Mouse (Mus musculus): ENCODE data around the gene Mybpc1.
"Not testable (repeated sequence)": the region's sequence is repeated elsewhere in the genome, so short reads cannot be mapped to it uniquely, and the experiment has no call there.

The Mybpc1 gene

DNA sequence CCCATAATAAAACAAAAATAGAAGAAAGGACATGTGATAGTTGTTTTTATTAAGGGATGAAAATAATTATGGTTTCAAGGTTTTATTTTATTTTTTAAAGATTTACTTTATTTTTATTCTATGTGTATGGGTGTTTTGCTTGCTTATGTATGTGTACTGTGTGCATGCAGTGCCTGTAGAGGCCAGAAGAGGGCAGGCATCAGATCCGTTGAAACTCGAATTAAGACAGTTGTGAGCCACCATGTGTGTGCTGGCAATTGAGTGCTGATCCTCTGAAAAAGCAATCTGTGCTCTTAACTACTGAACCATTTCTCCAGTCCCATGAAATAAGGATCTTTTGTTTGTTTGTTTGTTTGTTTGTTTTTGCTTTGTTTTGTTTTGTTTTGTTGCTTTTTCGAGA, 54.7 kb downstream of the Mybpc1 start:
- in situ Hi-C loops (cut with MboI) = no loop called here

DNA sequence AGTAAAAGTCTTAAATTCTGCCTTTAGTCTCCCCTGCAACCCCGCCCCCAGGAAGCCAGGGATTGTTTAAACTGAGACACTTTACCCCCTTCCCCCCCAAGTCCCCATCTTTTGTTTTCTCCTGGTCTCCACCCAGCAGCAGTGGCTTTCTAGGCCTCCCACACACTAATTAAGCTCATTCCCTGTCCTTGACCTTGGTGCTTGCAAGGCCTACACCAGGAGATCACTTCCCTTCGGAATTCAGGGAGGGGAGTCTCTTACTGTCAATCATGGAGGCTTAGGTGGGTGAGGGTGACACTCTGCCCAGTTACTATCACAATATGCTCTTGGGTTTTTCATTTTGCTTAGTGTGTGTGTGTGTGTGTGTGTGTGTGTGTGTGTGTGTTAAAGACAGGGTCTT, 57.3 kb downstream of the Mybpc1 start:
- in situ Hi-C loops (cut with MboI) = no loop called here

DNA sequence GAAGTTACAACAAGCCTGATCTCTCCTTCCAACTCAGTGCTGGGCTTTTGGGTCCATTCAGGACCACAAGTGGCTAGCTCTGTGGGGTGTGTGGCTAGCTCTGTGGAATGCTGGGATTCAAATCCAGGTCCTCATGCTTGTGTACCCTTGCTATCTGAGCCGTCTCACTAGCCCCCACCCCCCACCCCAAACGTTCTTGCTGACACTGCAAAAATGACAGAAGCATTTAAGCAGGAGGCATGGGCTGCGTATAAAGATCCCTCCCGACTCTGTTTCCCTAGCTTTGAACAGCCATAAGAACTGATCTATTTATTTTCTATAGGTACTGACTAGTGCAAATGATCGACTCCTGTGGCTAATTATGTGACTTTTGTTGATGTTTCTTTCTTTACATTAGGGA, 74.3 kb downstream of the Mybpc1 start:
- in situ Hi-C loops (cut with MboI) = no loop called here

- in situ Hi-C loops (cut with MboI) = no loop called here
Measured at GRCm38 (mm10) chr10:88524016-88524415, 80.9 kb downstream of the Mybpc1 start.

GRCm38 (mm10) chr10:88523212-88523611, 81.7 kb downstream of the Mybpc1 start:
- in situ Hi-C loops (cut with MboI) = no loop called here

- in situ Hi-C loops (cut with MboI) = no loop called here
Measured at GRCm38 (mm10) chr10:88522795-88523194, 82.2 kb downstream of the Mybpc1 start.

- in situ Hi-C loops (cut with MboI) = not testable (repeated sequence)
Measured at GRCm38 (mm10) chr10:88515049-88515448, 89.9 kb downstream of the Mybpc1 start.

- in situ Hi-C loops (cut with MboI) = no loop called here
Measured at GRCm38 (mm10) chr10:88514495-88514894, 90.5 kb downstream of the Mybpc1 start.

GRCm38 (mm10) chr10:88513574-88514135, 91.3 kb downstream of the Mybpc1 start:
- in situ Hi-C loops (cut with MboI) = no loop called here

- in situ Hi-C loops (cut with MboI) = no loop called here
Measured at GRCm38 (mm10) chr10:88511355-88511754, 93.6 kb downstream of the Mybpc1 start.

GRCm38 (mm10) chr10:88510503-88511271, 94.3 kb downstream of the Mybpc1 start:
- in situ Hi-C loops (cut with MboI) = no loop called here

- in situ Hi-C loops (cut with MboI) = no loop called here
Measured at GRCm38 (mm10) chr10:88507691-88508143, 97.2 kb downstream of the Mybpc1 start.

- in situ Hi-C loops (cut with MboI) = no loop called here
Measured at GRCm38 (mm10) chr10:88505256-88505655, 99.7 kb downstream of the Mybpc1 start.

DNA sequence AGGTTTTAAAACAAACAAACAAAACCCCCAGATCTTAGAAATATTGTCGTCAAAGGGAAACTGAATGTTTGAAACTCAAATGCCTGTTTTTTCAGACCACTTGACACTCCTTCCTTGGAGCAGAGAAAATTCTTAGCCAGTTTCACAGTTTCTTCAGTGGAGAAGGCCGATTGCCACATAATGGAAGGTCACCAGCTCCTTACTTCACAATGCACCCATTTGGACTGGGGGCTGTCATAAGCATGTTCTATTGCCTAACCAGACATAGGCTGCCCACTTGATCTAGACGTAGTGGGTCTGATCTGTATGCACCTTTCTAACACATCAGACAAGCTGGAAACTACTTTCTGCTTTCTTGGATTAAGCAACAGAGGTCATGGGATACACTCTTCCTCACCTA, 100.5 kb downstream of the Mybpc1 start:
- in situ Hi-C loops (cut with MboI) = no loop called here

DNA sequence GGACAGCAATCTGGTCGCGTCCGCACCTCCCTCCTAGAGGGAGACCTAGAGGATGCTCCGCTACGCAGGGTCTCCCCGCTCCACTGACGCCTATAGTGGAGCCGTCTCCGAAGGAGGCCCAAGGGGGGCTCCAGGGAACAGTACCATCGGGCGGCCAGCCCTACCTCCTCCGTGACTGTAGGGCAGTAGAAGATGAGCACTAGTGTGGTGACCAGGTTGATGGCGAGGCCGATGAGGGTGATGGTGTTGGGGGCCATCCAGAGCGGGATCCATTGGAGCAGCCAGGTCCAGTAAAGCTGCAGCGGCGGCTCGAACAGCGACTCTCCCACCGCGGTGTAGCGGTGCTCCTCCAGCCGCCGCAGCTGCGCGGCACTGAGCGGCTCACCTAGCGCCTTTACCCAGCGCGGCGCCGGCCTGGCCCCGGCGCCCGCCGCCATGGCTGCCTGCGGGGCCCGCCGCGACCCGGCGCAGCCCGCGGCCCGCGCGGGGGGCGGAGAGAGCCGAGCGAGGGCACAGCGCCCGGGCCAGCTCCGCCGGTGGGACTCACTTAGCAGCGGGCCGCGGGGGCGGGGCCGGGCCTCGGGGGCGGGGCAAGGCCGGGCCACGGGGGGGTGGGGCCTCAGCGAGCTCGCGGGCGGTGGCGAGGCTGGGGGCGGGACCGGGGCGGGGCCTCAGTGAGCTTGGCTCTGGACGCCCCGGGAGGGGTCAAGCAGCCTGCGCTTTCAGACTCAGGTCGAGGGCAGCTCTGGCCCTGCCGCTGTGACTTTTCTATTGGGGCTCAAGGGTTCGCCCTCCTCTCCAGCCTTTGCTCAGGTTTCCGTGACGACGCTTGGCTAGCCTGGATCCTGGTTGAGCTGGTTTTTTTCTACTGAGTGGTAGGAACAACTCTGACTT, 101.3 kb downstream of the Mybpc1 start, which contains the start of gene Chpt1:
Chpt1 (minus strand) TSS at position 653 of the 894 bp plus-strand sequence.
- in situ Hi-C loops (cut with MboI) = no loop called here

DNA sequence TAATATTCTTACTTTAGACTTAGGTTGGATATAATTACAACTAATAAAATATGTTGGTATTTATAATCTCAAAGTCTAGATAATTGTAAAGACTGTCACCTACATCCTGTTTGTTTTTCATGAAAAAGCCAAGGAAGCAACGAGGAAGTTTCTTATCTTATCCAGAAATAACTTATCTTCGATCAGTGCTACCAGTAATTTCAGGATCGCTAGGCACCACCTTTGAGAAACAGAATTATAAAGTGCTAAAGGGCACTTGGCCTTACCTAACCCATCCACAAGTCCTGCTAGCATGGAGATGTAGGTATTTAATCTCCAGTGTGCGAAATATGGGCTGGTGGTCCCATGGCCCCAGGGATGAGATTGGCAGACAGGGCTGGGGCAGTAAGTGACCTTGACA, 102.0 kb downstream of the Mybpc1 start:
- in situ Hi-C loops (cut with MboI) = no loop called here

DNA sequence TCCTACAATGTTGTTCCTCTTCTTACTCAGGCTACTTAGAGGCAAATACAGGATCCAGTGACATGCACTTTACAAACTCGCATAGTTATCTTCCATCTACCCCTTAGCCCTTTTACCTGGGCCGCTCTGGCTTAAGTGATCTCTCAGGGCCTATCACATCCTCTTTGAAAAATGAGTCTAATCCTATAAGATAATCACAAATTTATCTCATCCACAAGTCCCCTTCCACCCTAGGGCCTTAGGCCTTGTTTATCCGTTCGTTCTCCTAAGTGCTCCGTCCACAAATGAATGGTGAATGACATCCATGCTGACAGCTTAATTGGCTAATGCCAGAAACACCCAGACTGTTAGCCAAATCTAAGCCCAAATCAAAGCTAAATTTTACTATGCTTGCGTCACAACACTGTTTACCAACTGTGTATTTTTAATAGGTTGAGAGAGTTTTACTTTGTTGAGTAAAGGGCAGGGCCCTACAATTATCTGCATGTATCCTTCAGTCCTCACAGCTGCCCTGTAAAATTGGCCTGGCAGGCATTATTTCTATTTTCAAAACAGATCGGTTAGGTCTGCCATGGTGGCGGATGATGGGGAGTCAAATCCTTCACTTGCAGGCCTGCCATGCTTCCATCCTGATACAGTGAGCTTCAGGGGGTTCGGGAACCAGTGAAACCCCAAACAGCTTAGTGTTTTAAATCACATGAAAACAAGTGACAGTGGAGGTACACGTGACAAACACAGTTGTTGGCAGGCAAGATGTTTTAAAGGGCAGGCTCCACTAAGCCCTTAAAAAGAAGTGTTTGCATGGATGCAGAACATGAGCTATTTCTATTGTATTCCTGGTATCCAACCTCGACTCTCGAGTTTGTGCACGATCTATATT, 102.8 kb downstream of the Mybpc1 start:
- in situ Hi-C loops (cut with MboI) = no loop called here

GRCm38 (mm10) chr10:88501370-88501769, 103.6 kb downstream of the Mybpc1 start:
- in situ Hi-C loops (cut with MboI) = no loop called here

DNA sequence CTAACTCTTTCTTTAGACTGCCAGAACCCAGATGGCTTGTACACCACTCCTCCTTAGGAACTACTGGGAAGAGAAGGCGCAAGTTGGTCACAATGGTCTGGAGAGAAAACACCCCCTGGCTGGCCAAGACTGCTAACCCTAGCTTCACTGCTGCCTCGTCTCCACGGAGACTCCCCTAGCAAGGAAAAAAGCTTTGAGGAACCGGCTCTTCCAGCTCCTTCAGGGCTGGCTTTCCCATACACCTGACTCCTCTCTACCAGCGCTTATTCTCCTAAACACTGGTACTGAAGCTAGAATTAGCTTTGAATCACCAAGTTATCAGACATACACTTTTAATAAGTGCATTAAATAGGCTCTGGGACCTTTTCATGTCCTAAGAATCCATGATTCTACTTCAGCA, 105.0 kb downstream of the Mybpc1 start:
- in situ Hi-C loops (cut with MboI) = no loop called here

- in situ Hi-C loops (cut with MboI) = no loop called here
Measured at GRCm38 (mm10) chr10:88496864-88497564, 107.9 kb downstream of the Mybpc1 start.
